Mouse (Mus musculus) retina, postnatal 7 days (tissue): ENCODE data around the gene Rbp3.

Experiments
- DNase-seq: peaks from one replicate; pipeline ENCODE4 v3.0.0-alpha.2; 2012; ENCODE audit warnings: low read depth, low spot score

The Rbp3 gene

DNA sequence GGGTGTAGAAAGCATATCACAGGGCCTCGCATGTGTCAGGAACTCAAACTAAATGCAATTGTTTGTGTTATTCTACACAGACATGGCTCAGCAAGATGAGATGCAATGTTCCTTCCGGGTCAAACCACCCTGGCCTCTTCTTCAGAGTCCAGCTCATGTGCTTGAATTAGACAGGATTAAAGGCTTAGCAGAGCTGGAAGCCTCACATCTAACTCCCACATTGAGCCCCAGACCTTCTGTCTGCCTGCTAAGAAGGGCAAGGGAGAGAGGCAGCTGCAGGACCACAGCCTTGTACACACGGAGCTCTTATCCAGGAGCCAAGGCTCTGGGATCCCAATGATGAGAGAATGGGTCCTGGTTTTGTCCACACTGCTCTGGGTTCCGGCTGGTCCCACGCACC is at the start of gene Rbp3:
Gene Rbp3, plus strand, starts transcription at position 243 of the 400 bp plus-strand sequence.
- DNase-seq, result peak; percentile 81

DNA sequence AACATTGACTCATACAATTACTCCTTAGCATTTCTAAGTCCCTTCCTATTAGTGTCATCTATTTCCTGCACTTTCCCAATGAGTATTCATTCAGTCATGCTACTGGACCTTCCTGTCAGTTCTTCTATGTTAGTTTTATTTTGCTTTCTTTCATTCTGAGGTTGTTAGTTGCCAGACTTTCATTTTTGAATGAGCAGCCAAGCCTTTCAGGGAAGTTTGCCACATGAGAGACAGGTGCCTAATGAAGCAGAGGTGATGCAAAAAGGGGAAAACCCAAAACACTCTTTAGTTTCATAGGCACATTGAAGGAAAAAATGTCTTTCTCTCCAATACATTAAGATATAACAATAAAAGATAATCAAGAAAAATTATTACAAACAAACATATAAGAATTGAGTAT is 49.0 kb upstream of the Rbp3 start:
- DNase-seq, result no peak

DNA sequence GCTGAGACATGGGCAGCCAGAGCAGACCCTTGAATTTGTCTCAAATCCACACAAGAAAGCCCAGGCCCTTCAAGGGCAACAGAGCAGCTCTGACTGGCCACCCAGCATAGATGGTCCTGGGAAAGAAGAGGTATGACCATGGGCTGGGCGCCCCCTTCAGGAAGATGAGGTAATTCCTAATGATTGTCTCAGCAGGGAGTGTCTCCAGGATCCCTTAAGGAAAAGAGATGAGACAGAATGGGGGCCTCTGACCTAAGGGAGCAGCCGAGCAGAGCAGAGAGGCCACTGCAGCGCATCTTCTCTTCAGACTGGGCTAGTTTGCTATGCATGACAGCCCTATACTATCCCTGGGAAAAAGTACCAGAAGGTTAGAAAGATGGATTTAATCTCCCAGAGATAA is 40.1 kb upstream of the Rbp3 start:
- no peak for DNase-seq

DNA sequence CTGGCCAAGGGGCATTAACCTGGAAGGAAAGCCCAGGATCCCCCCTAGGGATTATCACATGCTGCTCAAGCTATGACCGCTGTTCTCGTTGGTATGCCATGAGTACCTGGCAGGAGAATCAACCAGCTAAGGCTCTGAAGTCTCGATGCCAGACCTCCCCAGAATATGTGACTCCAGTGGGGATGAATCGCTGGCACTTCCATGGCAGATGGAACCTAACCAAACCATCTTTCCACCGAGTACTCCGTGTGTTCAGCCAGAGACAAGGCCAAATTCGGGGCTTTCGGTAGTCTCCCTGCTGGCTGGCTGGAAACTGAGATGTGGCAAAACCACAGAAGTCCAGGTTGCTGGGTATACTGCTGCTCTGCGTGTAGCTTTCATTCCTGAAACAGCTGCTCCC is 39.6 kb upstream of the Rbp3 start:
- DNase-seq, result no peak

DNA sequence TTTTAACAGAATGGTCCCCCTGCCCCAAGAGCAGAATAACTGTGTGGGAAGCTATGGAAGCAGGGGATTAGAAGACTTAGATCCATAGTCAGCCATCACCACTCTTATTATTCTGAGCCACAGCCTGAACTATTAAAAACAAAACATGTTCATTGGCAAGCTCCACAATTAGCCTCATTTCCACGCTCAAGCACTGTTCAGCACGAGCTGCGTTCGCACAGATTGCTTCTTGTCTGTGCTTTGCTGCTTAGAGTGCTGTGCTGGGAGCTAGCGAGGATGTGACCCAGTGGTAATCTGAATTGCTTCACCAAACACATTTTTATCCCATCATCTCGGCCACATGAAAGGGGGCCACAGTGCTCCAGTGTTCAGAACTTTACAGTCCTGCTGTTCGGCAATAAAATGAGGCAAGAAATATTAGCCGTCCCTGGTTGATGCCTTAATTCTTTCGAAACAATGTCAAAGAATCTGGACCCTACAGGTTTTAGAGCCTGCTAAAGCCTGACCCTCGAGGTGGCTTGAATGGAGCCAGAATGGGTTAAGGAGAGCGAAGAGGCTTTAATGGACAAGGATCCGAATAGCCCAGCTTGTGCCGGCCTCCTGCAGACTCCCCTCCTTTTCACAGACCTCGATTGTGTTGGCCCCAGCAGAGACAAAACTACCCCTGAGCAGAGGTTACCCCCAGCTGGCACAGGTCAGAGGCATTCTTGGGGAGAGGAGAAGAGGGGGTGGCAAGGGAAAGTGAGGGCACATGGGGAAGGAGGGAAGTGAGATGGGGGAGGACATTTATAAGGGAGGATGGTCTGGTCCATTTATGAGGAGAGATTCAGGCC is 32.9 kb upstream of the Rbp3 start:
- no peak for DNase-seq

DNA sequence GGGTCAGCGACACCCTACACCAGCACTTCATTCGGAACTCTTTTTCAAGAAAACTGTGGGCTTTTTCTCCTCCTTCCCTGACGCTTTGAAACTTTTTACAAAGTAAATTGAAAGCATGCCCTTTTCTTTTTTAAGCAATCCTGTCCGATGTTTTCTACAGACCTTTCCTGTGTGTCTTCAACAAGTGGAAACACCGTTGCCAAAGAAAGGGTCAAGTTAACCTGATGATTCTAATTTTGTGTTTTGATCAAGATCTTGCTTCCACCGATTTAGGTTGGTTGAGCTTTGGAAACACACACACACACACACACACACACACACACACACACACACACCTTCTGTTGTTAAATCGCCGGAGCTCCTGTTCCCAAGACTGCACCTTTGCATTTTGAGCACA is 31.0 kb upstream of the Rbp3 start:
- DNase-seq, result no peak

DNA sequence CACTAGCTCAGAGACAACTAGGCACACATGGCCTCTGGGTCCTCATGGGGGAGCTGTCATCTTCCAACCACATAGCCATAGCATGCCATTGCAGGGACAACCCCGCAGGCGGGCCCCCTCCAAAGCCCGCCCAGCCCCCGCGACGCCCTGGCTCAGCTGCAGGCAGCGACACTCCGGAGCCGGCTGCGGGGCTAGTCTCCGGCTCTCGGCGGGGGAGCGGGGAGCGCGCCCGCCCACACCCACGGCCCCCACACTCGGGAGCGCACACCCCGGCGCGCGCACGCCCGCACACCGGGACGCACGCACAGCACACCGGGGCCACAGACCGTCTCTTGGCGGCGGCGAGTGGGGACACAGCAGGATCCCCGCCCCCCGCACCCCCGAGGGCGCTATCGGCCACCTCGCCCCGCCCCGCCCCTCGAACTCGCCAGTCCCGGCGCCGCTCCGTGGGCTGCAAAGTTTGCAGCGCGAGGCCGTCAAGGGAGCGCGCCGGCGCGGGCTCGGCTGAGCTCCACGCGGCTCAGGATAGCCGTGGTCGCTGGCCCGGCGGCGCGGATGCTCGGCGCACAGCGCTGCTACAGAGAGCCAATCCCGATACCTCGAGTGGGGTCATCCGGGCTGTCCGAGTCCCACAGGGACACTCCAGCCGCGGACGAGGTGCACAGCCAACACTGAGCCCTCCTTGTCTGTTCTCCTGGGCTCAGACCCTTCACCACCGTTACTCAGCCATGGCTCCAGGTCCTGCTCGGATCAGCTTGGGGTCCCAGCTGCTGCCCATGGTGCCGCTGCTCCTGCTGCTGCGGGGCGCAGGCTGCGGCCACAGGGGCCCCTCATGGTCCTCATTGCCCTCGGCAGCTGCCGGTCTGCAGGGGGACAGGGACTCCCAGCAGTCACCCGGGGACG is 30.4 kb upstream of the Rbp3 start, which contains the start of gene Gdf10:
Gene Gdf10, plus strand, starts transcription at position 420 of the 903 bp plus-strand sequence.
- DNase-seq, result peak; percentile 38

DNA sequence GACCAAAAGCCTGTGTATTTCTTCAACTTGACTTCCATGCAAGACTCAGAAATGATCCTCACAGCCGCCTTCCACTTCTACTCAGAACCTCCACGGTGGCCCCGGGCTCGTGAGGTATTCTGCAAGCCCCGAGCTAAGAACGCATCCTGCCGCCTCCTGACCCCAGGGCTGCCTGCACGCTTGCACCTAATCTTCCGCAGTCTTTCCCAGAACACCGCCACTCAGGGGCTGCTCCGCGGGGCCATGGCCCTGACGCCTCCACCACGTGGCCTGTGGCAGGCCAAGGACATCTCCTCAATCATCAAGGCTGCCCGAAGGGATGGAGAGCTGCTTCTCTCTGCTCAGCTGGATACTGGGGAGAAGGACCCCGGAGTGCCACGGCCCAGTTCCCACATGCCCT is 21.9 kb upstream of the Rbp3 start:
- no peak for DNase-seq

DNA sequence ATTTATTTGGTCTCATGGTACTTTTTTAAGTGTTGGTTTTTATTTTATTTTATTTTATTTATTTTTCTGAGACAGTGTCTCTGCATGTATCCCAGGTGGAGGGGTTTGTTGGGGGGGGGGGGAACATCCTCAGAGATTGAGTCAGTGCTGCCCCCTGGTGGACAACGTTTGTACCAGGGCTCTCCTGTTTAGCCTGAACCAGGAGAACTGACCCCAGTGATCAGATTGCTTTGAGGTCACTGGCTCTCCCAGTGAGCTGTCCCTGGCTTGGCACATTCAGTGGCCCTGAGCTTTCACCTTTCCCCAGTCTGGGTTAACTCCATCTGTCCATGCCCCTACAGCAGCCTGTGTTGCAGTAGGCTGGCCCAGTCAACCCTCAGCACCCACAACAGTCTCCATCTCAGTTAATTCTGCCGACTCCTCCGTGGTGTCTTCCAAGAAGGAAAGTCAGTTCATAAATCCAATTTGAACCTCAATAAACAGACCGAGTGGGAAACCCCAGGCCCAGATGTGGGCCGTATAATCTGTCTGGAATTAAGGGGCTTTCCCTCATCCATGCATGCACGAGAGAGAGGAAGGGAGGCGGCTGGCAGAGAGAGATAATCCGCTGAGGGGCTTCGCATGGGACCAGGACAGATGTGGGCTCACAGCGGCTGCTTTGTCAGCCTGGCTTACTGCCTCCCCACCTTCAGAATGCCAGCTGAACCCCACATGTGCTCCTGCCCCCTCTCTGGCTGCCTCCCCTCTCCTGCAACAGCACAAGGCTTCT is 20.7 kb upstream of the Rbp3 start:
- peak; percentile 67 for DNase-seq

DNA sequence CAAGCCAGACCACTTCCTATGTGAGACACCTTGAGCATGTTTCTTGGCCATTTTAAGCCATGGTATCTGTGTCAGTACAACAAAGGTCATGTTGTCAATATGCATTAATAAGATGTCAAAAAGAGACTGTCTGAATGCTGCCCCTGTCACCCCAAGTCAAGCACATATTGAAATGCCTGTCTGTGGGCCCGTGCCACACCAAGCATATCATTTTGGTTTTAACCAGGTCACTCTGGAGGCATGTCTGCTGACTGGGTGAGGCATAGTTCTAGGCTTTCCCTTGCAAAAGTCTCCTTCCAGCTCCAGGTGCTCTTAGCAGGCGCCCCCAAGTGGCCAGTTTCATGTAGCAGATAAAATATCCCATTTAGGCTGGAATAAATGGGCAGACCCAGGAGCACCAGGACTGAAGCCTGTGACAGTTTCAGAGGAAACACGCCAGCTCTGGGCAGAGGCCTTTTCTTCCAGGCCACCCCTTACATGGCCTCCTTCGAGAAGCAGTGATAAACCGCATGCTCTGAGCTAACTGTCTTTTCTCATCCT is 20.0 kb upstream of the Rbp3 start:
- DNase-seq, result no peak

DNA sequence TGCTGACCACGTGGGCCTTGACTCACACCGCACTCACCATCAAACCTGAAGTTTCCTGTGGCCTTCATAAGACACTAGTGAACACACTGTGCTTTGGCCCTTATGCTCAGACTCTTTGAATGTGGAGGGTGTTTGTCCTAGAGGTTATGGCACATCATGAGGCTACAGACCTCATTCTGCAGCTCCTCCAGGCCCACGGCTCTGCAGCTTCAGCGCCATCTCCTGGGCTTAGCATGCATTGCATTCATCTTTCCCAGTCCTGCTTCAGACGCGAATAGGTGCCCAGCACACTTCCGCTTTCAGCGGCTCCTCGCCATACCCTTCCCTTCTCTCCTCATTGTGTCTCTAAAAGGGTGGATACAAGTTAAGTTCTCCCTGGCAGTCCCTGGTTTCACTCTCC is 14.7 kb upstream of the Rbp3 start:
- DNase-seq, result peak; percentile 68

DNA sequence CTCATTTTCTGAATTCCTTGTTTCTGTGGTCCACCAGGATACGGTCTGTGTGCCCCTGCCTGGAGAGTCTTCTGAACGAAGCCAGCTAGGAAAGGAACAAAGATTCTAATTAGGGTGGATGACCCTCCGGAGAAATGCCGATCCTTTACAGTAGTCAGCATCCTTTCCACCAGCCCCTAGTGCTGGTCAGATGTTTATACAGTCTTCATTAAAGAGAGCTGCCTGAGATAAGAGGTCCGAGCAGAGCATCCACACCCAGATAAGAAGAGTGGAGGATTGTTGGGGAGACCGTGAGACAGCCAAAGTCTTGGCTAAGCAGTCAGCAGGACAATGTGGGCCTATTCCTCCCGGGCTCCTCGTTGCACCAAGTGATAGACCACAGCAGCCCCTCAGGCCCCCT is 13.1 kb upstream of the Rbp3 start, which contains the start of gene Gdf2:
Gene Gdf2, plus strand, starts transcription at position 301 of the 400 bp plus-strand sequence.
- no peak for DNase-seq

DNA sequence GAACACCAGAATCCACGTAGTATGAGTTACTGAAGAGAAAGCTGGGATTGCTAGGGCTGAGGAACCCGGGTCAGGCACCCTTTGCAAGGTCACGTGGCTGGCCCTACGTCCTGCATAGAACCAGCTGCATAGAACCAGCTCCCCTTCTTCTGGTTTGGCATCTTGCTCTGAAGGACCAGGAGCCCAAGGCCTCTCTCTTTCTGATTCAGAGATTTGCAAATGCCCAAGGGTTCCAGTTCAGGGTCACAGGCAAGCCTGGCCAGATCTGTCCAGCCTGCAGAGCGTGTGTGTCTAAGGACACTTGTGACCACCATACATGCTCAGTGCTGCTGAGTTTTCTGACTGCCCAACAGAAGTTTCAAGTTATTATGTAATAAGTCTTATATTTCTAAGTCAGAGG is 11.6 kb upstream of the Rbp3 start:
- DNase-seq, result no peak

DNA sequence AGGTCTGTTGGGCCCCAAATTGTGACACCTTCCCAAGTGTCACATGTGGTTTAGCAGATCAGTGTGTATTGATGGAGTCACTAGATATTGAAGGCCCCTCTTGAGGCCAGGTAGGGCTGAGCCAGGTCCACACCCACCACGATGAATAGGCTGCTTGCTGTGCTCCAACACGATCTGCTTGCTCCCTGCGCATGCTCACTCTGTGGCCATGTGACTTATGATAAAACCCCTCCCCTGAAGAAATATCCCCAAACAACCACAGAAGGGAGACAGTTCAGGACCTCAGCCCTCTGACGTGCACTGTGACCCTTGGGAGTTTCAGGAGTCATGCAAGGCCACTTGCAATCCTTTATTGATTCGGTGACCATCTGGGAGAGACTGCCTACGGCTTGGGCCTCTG is 7.7 kb upstream of the Rbp3 start:
- DNase-seq, result no peak

DNA sequence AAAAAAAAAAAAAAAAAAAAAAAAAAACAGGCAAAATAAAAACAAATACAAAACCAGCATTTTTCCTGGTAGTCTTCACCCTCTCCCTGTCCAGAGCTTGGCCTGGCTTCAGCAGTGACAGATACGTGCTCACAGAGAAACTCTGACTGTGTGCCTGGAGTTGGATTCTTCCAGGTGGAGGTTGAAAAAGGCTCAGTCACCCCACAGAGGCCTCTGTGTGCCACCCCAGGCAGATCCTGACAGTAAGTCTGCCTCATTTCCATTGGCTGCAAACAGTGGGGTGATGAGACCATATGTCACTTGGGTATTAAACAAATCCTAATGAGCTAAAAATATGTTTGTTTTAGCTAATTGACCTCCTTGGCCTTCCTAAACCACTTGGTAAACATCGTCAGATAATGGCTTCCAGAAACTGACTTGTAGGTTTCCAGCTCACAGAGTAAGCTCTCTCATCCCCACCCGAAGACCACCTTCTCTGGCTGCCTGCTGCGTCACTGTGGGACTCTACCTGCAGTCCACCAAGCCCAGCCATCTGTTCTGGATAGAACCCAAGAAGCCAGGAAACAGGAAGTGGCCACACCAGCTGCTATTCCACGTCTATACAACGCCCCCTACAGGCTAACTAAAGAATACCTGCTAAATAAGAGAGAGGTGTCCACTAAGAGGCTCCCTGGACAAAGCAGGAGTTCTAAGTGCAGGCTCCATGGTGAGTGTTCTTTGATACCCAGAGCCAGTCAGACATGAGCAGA is 1.4 kb upstream of the Rbp3 start:
- peak; percentile 59 for DNase-seq

DNA sequence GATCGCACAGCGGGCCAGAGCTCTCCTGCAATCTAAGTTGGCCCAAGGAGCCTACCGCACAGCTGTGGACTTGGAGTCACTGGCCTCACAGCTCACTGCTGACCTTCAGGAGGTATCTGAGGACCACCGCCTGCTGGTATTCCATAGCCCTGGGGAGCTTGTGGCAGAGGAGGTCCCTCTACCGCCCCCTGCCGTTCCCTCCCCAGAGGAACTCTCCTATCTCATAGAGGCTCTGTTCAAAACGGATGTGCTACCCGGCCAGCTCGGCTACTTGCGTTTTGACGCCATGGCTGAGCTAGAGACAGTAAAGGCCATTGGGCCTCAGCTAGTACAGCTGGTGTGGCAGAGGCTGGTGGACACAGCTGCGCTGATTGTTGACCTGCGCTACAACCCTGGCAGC is 2.3 kb downstream of the Rbp3 start:
- DNase-seq, result no peak

DNA sequence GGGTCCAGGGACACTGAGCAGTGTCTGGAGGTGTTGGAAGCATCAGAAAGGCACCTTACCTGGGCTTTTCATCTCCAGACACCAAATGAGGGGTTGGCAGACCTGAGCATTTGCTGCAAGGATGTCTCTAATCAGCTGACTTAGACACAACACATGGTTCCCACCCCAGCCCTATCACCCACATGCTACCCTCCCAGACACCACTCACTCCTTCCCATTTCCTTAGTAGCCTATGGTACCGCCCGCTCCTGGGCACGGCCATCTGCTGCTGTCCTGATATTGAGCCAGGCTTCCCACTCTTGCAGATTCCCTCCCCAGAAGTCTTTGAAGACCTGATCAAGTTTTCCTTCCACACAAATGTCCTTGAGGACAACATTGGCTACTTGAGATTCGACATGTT is 4.4 kb downstream of the Rbp3 start:
- DNase-seq, result no peak

DNA sequence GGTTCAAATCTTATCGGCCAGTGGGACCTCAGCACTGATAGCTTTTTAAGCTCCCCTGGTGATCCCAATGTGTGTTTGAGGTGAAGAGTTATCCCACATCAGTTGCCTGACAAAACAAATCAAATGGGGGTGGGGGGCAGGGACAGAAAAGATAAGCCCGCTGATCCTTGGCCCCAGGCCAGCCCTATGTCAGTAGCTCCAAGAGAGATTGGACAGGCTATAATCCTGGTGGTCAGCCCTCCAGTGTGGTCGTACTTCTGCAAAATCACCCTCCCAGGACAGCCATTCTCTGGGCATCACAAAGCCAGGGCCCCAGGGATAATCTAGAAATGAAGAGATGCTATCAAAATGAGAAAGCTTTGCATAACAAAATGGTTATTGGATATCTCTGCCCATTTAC is 5.0 kb downstream of the Rbp3 start:
- no peak for DNase-seq

DNA sequence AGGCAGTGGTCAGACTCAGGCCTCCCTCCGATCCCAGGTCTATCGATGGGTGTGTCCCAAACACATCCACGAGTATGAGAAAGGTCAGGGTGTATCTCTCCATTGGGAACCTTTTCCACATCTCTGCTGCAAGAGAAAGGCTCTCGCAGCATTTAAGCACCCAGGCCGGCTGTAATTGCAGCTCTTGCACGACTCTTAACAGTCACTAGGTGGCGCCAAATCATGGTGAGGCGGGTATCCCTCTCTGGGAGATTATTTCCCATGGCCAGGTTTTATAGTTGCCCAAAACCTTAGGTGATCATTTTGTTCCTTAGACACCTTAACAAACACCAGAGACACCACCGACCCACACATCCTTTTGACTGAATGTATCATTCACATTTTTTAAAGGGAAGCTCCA is 5.5 kb downstream of the Rbp3 start:
- DNase-seq, result peak; percentile 66

DNA sequence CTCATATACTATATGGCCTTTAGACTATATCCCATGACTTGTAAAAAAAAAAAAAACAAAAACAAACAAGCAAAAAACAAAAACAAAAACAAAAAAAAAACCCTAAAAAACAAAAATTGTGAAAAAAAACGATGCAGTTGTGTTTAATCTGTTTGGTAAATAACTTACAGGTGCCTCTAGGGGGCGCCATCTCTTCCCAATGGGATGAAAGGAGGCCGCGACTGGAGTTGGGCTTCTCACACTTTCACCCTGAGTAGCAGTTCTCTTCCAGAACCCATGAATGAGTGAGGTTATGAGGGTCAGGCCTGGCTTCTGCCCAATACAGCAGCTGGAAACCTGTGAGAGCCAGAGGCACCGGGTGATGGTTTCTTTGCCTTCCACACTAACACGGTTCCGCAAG is 11.9 kb downstream of the Rbp3 start:
- no peak for DNase-seq

DNA sequence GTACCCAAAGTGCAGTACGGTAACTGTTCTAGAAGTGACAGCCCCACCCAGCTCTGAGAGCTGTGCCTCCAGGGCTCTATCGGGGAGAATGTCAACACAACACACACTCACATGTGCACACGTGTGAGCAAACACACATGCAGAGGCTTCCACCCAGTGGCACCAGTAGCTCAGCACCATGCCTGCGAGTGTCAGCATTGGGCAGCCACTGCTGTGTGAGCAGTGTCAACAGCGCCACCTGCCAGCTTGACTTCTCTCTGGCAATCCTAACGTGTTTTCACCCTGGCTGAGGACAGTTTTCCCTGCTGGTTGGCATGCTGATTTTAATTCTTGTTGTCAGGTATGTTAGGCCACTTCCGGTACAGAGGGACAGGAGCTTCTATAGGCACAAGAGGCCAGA is 18.9 kb downstream of the Rbp3 start:
- DNase-seq, result no peak
